In the genomic region with DNA sequence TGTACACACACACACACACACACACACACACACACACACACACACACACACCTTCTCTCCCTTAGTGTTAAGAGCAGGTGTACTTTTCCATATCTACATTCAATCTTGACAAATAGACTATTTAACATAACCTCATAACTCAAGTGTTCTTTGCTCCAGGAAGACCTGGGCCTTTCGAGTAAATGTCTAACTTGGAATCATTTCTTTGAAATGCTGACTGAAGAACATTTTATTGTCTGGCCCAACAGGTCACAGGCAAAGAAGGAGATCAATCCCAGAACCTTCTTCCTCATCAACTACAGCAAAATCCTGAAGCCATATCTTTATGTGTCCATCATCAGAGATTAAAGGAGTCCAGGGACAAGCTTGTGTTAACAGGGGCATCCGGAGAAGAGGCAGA, we compare ENCODE assay signal across 24 mouse cellular contexts. TPM values are rescaled to one million over a fixed set of nuclear protein-coding genes. Genes with fewer than 3 reads are reported as not detected.
"Had no signal": no experiment of that assay in that cellular context is flagged by ENCODE, and none has a peak within 500 bp of the region (broad histone marks: within the 10 kb centered on the region; RNA-seq: fewer than 3 reads in every experiment).

No protein-coding gene starts in this region.

- H3K4me1 ChIP-seq: midbrain, embryonic 13.5 days; midbrain, embryonic 15.5 days; neural tube, embryonic 12.5 days had no signal

- H3K27ac ChIP-seq: lung, embryonic 15.5 days; macrophage; midbrain, embryonic 13.5 days; midbrain, embryonic 15.5 days; neural tube, embryonic 12.5 days; stomach, embryonic 15.5 days had no signal

- H3K36me3 ChIP-seq: lung, embryonic 15.5 days; midbrain, embryonic 13.5 days; midbrain, embryonic 15.5 days; neural tube, embryonic 12.5 days; stomach, embryonic 15.5 days had no signal

- H3K27me3 ChIP-seq: lung, embryonic 15.5 days; midbrain, embryonic 15.5 days; neural tube, embryonic 12.5 days; stomach, embryonic 15.5 days had no signal

- H3K4me3 ChIP-seq: lung, embryonic 15.5 days; megakaryocyte, embryonic 14.5 days; midbrain, embryonic 13.5 days; midbrain, embryonic 15.5 days; neural tube, embryonic 12.5 days; stomach, embryonic 15.5 days had no signal

- DNase-seq: lung, adult 2 months; lung, postnatal 14 days; right cerebral cortex, postnatal 14 days; thymus, adult 2 months; thymus, postnatal 25 days; thymus, postnatal 4 days had no signal

RNA-seq across cellular contexts. Expression of a gene that starts 8.9 kb away (rescaled TPM):
- total RNA-seq: monocyte, adult 5-6 weeks had no signal

RNA-seq across cellular contexts. Expression of a gene that starts 43.9 kb away (rescaled TPM):
- total RNA-seq: megakaryocyte progenitor cell, adult 5-6 weeks; midbrain, postnatal 0 days; monocyte, adult 5-6 weeks; neutrophil, adult 5-6 weeks had no signal
- polyA plus RNA-seq: lung, adult 2 months; lung, embryonic 15.5 days; lung, postnatal 0 days; macrophage; midbrain, embryonic 11.5 days; midbrain, embryonic 13.5 days; midbrain, embryonic 15.5 days; midbrain, postnatal 0 days; neural tube, embryonic 12.5 days; neural tube, embryonic 14.5 days; spleen, adult 2 months; stomach, embryonic 15.5 days; stomach, postnatal 0 days; testis, adult 2 months; thymus, adult 2 months; urinary bladder, adult 2 months had no signal
